Mouse (Mus musculus) NIH3T3 (cell line): Measurements from ENCODE around the gene Tmem235.
"Not testable (repeated sequence)": the region's sequence is repeated elsewhere in the genome, so short reads cannot be mapped to it uniquely, and the experiment has no call there.

Experiments used
- DNase-seq: peaks from one replicate; pipeline ENCODE4 v3.0.0-alpha.2; 2012; ENCODE audit warnings: low read depth

Tmem235 gene

GRCm38 (mm10) chr11:117832086-117832969 lies 28.2 kb upstream of the Tmem235 start:
- peak; percentile 69 for DNase-seq

- DNase-seq: not testable (repeated sequence)
These were observed 27.0 kb upstream of the Tmem235 start for GRCm38 (mm10) chr11:117833509-117833908.

DNA sequence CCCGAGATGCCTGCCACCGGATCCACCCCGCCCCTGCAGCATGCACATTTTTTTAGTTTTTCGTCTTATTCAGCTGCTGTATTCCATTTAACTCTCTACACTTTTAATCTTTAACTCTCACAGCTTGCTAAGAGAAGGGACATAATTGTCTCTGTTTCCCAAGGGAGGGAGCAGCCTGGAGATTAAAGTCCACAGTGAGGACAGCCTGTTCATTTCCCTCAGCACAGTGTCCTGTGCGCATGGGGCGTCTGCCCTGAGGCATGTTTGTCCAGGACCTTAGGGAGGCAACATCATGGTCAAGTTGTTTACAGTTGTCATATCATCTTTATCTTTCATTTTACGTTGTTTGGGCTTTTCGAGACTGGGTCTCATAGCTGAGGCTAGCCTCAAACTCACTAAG lies 26.5 kb upstream of the Tmem235 start:
- no peak for DNase-seq

DNA sequence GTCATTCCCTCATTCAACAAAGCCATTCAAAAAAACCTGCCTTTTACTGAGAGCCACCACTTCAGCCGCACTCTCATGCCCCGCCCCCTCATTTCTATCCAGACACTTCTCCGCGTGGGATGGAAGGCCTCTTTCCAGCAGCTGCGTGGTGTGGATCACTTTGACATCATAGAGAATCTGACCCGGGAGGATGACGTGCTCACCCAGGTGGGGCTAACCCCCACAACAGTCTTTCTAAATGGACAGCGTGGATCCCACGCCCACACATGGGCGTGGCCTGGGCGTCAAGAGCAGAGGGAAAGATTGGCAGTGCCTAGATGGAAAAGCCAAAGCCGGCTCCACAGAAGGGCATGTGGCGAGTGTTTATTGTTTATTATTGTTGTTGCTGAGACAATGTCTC lies 24.2 kb upstream of the Tmem235 start:
- DNase-seq: no peak

GRCm38 (mm10) chr11:117838572-117838971 lies 22.0 kb upstream of the Tmem235 start:
- DNase-seq: peak; percentile 41

DNA sequence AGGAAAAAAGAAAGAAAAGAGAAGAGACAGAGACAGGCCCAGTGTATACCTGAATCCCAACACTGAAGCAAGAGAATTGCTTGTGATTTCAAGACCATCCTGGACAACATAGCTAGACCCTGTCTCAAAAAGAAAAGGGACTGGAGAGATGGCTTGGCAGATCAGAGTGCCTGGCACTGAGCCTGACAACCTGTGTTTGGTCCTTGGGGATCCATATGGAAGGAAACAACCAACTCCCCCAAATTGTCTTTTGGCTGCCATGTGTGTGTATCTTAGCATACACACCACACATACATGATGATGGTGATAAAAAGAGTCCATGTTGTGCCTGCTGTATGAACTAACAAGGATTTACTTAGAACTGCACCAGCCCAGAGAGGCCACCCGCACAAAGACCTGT lies 21.5 kb upstream of the Tmem235 start:
- DNase-seq: no peak

- DNase-seq: no peak
These were observed 19.6 kb upstream of the Tmem235 start for GRCm38 (mm10) chr11:117840910-117841309.

- DNase-seq: no peak
These were observed 17.1 kb upstream of the Tmem235 start for GRCm38 (mm10) chr11:117843434-117843833.

GRCm38 (mm10) chr11:117844997-117845396 lies 15.6 kb upstream of the Tmem235 start:
- no peak for DNase-seq

DNA sequence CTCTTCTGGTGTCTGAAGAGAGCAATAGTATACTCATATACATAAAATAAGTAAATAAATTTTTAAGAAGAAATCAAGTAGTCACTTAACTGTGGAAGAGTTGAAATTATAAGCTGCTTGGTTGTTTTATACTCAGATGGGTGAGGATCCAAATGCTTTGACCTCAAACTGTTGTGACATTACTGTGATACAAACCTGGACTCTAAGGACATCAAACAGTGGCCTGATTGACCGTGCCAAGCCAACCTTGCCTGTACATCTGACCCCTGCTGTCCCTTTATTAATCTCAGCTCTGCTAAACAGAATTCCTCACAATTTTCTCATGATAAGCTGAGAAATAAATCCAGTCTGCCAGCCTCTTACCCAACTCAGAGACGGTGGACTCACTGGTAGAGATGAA lies 14.9 kb upstream of the Tmem235 start:
- DNase-seq: no peak

DNA sequence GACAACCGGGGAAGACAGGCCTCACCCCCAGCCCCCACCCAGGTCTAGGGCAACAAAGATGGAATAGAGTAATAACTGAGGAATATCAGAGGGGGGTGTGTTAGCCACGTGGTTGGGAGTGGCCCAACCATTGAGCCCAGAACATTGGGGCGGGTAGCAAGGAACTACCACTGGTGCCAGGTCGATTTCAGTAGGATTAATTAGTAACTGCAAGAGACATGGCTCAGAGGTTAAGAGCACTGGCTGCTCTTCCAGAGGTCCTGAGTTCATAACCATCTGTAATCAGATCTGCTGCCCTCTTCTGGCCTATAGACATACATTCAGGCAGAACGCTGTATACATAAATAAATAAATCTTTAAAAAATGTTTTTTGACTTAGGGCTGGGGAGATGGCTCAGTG lies 13.9 kb upstream of the Tmem235 start:
- DNase-seq: peak; percentile 50

GRCm38 (mm10) chr11:117847593-117848215 lies 12.8 kb upstream of the Tmem235 start:
- peak; percentile 73 for DNase-seq

DNA sequence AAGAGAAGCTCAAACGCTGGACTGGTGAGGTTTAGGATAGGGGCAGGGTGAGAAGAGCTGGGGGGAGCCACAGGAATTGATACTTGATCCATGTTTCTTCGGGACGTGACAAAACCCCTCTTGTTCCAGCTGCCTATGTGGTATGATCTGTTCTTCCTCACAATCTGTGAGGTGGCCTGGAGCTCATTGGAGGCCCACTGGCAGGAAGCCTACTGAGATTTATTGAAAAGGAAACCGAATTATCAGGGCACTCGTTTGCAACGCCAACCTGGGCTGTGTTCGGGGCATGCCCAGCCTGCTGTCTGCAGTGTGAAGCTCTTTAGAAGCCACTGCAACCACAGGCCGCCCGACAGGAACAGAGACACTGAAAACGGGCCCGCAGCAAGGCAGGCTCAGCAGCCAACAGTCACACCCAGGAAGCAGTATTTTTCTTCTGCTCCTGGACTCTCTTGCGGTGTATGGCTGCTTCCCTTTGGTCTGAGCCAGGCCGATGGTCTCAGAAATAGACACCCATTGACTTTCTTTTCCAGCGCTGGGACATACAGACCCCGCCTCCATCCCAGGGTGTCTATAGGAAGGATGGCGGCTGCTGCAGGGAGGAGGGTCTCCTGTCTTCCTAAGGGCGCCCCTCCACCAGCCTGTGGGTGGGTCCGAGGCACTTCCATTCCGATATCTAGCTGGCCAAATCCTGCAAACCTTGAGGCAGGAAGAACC lies 12.1 kb upstream of the Tmem235 start:
- peak; percentile 70 for DNase-seq

- DNase-seq: peak; percentile 99
These were observed 11.4 kb upstream of the Tmem235 start, which contains the start of gene Birc5 for GRCm38 (mm10) chr11:117848985-117849671. Birc5 (plus strand) TSS chr11:117849251.

GRCm38 (mm10) chr11:117852875-117853274 lies 7.7 kb upstream of the Tmem235 start:
- no peak for DNase-seq

DNA sequence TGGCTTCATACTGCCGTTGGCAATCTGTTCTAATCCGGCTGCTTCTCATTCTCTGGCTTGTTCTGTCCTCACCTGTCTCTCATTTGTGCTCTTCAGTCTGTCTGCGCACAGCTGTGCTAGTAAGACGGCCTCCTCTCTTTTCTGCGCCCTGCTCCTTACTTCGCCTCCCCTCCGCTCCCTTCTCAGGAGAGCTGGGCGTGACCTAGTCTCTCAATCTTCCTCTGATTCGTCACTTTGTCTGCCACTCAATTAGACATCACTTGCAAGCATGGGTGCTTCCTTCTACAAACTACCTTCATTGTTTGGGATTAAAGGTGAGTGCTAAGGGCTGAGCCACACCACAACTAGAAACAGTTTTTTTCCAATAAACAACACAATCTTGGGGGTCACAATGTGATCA lies 6.3 kb upstream of the Tmem235 start:
- DNase-seq: no peak

GRCm38 (mm10) chr11:117855360-117855759 lies 5.2 kb upstream of the Tmem235 start:
- no peak for DNase-seq

- no peak for DNase-seq
These were observed 4.6 kb upstream of the Tmem235 start for GRCm38 (mm10) chr11:117855975-117856374.

DNA sequence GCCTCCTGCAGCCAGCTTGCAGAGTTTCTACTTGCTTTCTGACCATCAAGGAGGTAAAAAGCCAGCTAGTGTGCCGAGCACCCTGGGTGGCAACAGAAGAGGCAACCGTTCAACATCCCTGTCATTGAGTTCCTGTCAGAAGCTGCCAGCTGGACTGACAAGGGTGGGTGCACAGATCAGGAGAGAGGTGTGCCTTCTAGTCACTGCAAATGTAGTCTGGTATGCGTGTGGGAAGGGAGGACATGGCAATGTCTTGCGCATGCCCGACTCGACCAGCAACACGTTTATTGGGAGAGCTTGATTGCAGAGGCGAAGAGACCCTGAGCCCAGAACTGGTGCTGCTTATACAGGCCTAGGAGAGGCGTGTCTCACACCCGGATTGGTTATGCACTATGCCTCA lies 3.1 kb upstream of the Tmem235 start:
- DNase-seq: no peak

DNA sequence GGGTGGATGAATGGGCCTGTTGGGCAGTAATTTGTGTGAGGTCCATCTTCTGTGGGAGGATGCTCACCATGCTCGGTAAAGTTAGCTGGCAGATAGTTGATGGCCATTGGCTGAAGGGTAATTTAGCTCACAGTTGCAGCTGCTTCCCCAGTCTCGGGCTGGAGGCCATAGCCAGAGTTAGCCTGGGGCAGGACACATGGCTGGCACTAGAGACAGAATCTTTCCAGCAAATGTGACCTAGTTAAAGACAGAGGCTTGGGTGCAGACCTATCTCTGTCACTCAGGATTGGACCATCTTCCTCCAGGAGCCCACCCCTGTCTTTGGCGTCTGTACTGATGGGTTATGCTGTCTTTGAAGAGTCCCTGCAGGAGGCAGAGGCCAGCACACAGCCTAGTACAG lies 2.2 kb upstream of the Tmem235 start:
- no peak for DNase-seq

DNA sequence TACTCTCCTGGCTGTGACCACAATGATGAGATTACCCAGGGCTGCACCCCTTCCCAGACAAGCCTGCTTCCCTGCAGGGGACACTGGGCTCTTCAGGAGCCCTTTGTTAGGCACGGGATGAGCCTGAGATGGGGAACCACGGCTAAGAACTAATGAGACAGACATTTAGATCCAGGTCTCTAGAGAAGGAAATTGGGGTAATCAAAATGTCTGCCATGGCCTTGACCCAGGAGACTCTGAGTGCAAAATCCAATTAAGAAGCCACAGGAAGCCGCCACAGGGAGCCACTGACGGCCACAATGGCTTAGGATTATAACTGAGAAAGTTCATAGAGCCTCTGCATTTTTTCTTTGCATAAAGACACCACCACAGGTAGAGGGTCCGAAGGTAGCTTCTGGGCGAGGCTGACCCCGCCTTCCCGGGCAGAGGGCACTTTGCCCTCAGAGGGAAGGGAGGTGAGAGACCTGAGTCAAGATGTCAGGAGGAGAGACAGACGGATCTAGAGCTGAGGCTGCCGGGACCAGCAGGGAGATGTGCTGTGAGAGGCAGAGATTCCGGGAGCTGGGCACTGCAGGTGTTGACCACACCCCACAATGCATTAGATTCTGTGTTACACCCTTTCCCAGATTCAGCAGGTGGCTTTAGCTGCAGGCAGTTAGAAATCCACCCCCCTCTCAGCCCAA lies 2.8 kb downstream of the Tmem235 start:
- no peak for DNase-seq

DNA sequence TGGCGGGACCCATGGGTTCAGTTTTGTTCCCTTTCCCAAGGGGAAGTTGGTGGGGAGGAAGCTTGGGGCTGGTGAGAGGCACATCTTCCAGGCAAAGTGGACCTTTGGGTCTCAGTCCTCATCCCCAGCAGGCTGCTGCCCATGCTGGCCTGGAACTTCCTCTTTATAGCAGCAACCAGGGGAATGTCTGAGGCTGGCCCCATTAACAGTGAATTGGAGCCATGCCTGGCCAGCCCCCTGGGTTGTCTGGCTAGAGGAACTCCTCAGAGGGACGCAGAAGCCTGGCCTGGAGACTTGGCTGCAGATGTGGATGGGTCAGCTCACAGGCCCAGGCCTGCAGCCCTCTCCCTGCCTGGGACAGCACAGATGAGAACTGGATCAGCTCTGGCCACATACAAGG lies 4.3 kb downstream of the Tmem235 start:
- DNase-seq: no peak
